Mouse (Mus musculus) cerebellum, adult 11 months (tissue): Measurements from ENCODE around the gene Cryab.

Experiments
- DNase-seq: peaks from one replicate; pipeline ENCODE4 v3.0.0; 2022

Gene Cryab

GRCm38 (mm10) chr9:50745806-50746205 lies 5.3 kb upstream of the Cryab start:
- no peak for DNase-seq

GRCm38 (mm10) chr9:50746214-50746677 lies 4.9 kb upstream of the Cryab start, which contains the start of gene 2310030G06Rik:
Gene 2310030G06Rik, minus strand, starts transcription at chr9:50746536.
- no peak for DNase-seq

GRCm38 (mm10) chr9:50750706-50751105 lies 419 bp upstream of the Cryab start:
- no peak for DNase-seq

- no peak for DNase-seq
These were observed 1.0 kb downstream of the Cryab start, which contains the start of gene Hspb2 for GRCm38 (mm10) chr9:50752054-50752602. Gene Hspb2, minus strand, starts transcription at chr9:50752354.

- DNase-seq, result peak; percentile 56
These were observed 1.9 kb downstream of the Cryab start for GRCm38 (mm10) chr9:50752784-50753615.

GRCm38 (mm10) chr9:50753947-50754346 lies 2.8 kb downstream of the Cryab start:
- DNase-seq, result no peak

- no peak for DNase-seq
These were observed 5.6 kb downstream of the Cryab start for GRCm38 (mm10) chr9:50756711-50757110.

- DNase-seq, result no peak
These were observed 10.6 kb downstream of the Cryab start for GRCm38 (mm10) chr9:50761520-50762243.

- DNase-seq, result no peak
These were observed 12.2 kb downstream of the Cryab start for GRCm38 (mm10) chr9:50763331-50763730.

GRCm38 (mm10) chr9:50767531-50768106 lies 16.5 kb downstream of the Cryab start:
- DNase-seq, result no peak

- peak; percentile 98 for DNase-seq
These were observed 17.2 kb downstream of the Cryab start, which contains the start of gene Fdxacb1 for GRCm38 (mm10) chr9:50768107-50769002. Gene Fdxacb1, plus strand, starts transcription at chr9:50768236.

GRCm38 (mm10) chr9:50770011-50770410 lies 18.9 kb downstream of the Cryab start:
- no peak for DNase-seq

GRCm38 (mm10) chr9:50774026-50774462 lies 22.9 kb downstream of the Cryab start:
- DNase-seq, result no peak

- DNase-seq, result peak; percentile 88
These were observed 24.0 kb downstream of the Cryab start, which contains the start of the genes Alg9 and 1110032A03Rik for GRCm38 (mm10) chr9:50774991-50775612. Gene Alg9, plus strand, starts transcription at chr9:50775019. Gene 1110032A03Rik, minus strand, starts transcription at chr9:50775520.

GRCm38 (mm10) chr9:50775662-50776126 lies 24.6 kb downstream of the Cryab start:
- no peak for DNase-seq

- DNase-seq, result no peak
These were observed 25.1 kb downstream of the Cryab start for GRCm38 (mm10) chr9:50776162-50776760.

GRCm38 (mm10) chr9:50782155-50782554 lies 31.0 kb downstream of the Cryab start:
- no peak for DNase-seq

GRCm38 (mm10) chr9:50795266-50795665 lies 44.1 kb downstream of the Cryab start:
- DNase-seq, result no peak

- DNase-seq, result no peak
These were observed 45.7 kb downstream of the Cryab start for GRCm38 (mm10) chr9:50796776-50797175.

GRCm38 (mm10) chr9:50797641-50798040 lies 46.5 kb downstream of the Cryab start:
- DNase-seq, result no peak

- no peak for DNase-seq
These were observed 47.2 kb downstream of the Cryab start for GRCm38 (mm10) chr9:50798368-50798767.
